Mouse (Mus musculus) cerebellum, adult 8-10 months (tissue): ENCODE measurements at regions not wholly inside any gene's neighbourhood (a gene's known extent, or its start where the extent isn't known, plus 50 kb on each side); places are given as distances from the start of the nearest gene placed in this dataset.

Experiments used
- DNase-seq: peaks from one replicate; pipeline ENCODE4 v3.0.0; 2022

DNA sequence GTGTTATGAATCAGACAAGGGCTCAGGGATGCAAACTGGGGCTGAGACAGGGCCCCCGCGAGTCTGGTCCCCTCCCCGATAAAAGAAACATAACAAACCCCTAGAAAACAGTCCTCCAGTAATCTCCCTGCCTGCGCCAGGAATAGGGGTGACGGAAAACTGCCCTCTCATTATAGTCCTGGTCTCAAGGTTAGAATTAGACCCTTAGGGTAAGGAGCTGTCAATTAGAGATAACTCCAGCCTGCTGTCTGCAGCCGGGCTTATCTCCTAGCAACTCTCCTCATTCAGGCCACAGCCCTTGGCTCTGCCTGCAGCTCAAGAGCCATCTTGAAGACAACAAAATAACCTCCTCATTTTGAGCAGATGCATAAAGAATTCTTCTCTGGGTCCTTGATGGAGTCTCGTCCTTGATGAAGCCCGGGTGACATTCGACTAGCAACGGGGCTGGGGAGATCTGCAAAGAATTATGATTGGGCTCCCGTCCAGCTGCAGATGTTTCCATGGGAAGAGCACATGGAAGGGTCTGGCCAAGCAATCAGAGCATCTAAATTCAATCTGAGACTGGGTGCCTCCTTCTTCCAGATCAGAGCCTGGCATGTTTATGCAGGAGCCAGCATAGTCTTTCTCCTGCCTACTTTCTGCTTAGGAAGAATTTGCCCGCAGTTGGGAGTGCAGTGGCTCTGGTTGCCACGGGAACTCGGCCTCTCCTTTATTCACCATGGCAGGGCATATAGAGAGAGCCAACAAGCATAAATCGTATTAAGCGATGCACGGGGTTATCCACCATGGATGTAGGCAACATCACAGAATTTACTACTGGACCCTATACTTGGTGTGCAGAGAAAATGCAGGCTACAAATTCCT lies 281.2 kb downstream of the Sox11 start:
- DNase-seq, result no peak

DNA sequence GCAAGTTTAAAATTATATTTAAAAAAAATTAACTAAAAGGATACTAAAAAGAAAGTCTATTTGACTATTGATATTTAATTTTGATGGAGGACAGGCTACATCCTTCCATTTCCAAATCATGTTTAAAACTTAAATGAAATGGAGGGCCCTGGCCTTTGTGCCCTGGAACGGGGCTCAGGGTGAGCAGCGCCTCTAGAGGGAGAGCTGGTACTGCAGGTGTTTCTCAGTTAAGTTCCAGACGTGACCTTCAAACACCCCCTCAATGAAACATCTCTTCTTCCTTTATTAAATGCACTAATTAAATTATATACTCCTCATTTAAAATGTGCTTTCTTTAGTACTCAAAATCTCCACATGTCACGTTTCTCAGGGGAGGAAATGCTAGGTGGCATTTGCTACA lies 282.5 kb downstream of the Sox11 start:
- DNase-seq, result no peak

DNA sequence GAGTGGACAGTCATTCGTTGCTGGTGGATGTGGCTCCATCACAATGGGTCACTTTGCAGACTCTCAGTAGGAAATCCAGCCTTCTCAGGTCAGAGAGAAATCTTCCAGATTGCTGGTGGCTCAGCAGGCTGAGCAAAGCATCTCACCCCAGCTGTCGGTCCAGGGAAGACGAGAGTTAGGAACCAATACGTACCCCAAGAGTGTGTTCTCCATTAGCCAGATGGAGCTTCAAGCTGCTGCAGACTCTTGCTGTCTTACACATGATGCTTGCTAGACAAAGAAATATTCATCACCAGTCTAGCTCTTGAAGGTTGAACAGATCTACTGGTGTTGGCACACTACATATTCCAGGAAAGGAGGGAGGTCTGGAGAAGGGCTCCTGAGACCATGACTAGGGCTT lies 288.0 kb downstream of the Sox11 start:
- DNase-seq, result no peak

DNA sequence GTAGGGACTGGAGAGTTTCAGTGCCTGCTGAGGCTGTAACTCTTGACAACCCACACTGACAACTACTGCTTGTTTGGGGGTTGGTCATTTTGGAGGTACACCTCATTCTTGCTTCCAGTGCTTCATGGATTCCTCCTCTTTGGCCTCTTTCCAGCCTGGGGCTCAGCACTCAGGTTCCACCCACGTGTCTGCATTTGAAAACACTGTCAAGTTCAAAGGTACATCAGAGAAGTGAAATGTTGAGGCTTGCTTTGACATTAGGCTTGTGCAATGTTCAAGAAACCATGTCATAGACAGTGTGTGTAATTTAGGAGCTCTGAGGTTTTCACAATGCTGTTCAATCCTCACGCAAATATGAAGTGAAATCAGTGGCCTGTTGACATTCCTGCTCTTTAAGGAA lies 304.5 kb downstream of the Sox11 start:
- no peak for DNase-seq

DNA sequence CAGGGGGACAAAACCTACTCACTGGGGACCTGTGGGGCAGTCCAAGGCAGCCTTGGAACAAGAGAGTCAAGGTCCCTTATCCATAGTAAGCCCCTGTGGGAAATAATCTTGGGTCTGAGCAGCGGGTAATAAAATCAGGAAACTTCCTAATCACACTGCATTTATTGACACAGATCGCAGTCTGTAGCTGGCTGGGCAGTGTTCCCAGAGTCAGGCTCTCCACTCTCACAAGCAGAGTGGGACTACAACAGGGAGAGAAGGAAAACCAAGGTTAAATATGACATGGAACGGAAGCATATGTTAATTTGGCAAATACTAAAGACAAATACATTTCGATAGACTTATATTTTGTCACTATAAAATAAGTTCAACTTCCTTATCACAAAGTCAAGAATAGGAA lies 322.6 kb downstream of the Sox11 start:
- DNase-seq, result no peak

DNA sequence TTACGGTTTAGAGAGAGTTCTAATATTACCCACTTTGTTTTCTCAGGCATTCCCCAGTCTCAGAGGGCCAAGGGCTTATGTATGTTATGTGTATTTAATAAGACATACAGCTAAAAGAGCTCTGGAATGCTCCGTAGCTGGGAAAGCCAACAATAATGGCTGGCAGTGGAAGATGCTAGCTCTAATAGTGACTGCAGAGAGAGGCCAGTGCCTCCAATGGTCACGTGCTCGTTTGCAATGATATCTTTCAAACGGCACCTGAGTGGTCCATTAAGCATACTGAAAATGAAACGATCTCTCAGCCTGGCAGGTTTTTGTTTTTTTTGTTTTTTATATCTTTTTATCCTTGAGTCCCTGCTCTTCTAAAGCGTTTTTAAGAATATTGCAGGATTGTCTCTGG lies 324.0 kb downstream of the Sox11 start:
- no peak for DNase-seq

DNA sequence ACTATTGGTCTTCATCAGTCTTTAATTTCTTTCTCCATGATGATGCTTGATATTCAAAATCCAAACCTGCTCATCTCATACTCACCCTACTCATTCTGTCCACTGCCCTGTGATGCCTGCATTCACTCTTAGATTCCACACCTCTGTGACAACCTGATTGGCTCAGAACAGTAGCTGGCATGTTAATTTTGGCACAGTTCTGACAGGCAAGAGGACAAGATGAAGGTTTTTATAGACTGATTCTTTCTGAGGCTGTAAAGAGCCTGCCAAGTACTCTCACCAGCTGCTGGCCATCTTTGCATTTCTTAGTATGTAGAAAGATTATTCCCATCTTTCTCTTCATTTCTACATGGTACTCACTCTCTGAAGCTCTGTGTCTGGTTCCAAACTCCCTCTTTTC lies 343.1 kb downstream of the Sox11 start:
- DNase-seq, result no peak

DNA sequence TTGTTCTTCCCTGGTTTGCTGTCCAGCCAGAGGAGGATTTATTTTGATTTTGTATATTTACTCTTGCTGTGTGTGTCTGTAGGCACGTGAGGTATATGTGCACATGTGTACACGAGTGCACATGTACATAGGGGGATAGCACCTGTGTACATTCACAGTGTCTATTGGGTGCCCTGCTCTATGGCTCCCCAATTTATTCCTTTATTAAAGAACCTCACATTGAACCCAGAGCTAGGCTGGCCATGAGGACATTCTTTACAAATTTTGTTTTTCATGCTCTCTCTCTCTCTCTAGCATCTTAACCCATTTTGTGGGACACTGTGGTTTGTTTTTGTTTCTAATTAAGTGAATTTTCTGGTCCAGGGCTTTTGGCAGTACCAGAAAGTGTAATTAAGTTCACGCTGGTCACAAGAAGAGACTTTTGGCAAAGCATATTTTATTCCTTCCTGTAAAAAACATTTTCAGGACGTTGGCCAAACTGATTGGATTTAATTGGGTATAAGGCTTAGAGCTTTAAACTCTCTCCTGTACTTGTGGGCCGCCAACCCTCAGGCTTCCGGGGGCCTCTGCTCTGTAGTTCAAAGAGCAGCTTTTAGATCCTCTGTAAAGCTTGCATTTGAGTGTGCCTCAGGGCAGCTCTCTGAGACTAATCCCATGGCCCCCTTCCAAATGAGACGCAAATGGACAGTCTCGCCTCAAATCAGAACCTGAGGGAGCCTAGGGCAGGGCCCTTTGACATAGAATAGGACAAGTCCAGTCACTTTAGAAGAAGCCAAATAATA lies 365.9 kb downstream of the Sox11 start:
- DNase-seq, result peak; percentile 2

DNA sequence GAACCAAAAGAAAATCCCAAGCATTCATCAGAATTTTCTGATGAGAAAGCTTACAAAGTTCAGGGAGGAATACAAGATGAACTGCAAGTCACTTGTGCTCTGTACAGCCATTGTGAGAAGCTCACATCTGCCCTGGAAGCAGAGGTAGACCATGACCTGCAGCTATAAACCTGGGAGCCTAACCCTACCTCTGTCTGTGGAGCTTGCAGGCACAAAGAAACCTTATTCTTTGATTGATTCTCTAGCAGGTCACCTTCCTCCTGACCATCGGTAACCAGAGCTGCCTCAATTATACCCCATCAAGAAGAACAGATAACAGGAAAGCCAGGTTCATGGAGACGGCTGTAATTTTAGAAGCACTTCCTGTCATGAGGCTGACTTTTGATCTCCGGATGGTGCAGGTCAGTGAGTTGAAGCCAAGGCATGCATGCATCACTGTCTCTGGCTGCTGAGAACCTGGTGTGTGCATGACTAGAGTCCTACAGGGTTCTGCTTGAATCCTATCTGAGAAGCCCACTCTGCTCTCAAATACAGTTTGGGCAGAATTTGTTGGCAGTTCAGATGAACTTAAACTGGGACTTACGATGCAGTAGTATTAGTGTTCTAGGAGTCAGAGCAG lies 369.8 kb downstream of the Sox11 start:
- no peak for DNase-seq

DNA sequence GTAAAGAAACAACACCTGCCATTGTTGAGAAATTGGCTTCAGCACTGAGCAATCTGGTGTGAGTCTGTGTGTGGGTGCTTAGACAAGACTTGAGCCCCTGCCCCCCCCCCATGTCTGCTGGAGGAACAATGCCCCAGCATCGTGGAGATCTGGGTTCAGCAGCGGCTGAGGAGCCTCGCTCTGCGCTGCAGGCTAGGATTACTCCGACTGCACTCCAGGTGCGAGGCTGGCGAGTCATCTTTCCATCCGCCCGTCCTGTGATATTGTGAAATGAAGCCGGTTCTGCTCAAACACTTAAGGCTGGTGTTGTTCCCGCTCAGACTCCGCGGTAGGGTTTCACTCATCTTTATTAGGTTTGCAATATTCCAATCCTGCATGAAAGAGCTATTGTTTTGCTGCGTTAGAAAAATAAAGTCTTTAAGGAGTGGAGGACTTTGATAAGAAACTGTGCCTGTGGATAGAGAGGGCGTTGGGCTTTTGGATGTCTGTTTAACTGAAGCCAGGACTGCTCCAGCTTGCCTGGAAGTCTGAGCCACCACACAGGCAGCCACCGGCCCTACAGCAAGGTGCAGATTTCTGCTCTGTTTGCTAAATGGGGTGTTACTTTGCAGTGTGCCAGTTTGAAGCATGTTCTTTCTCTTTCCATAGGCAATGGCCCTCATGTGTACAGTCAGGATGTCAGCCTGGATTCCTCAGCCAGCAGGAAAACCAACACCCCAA lies 375.2 kb downstream of the Sox11 start:
- no peak for DNase-seq

DNA sequence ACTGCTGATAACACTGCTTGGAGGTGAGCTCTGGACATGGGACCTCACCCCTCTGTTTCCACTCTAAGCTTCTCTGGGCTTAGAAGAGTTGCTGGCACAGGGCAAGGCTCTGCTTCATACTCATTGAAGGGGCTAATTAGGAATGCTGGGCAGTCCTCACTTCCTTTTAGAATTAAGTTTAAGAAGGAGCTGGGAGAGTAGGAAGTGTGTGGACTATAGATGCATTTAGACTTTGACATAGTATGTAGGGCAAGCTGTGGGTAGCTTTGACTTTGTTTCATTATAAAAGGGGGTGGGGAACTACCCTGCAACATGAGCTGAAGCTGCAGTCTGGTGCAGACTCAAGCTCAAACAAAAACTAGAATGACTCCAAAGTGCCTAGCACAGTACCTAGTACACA lies 378.5 kb downstream of the Sox11 start:
- DNase-seq, result no peak

DNA sequence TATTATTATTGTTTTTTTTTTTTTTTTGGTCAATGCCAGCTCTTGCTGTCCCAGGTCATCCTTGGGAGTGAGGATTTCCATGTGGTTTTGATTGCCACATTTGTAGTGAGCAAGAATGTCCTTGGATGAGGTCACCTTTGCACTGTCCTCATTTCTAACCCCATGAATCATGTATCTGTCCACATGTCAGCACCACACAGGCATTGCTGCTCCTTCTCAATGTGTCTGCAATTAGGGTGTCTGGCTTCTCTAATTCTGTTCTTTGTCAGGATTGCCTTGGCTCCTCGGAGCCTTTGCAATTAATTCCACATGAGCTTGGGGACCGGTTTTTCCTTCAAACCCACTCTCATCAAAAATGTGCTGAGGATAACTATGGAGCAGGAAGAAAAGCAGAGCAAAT lies 402.5 kb downstream of the Sox11 start:
- DNase-seq, result no peak

DNA sequence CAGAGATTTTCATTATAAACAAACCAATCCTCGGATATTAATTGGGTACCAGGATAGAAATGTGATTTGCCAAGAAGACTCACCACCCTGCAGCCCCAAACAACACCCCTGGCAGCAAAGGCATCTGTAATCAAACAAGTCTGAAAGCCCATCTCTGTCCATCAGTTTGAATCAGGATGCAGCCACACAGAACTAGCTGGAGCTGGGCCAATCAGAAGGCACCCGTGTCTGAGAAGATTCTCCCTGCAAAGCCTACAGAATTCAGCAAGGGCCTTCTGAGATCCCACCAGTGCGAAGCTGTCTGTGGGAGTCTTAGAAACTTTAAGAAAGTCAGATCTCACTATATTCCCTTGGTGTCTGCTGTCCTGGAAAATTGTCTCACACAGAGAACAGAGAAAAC lies 404.5 kb downstream of the Sox11 start:
- DNase-seq, result peak; percentile 7

DNA sequence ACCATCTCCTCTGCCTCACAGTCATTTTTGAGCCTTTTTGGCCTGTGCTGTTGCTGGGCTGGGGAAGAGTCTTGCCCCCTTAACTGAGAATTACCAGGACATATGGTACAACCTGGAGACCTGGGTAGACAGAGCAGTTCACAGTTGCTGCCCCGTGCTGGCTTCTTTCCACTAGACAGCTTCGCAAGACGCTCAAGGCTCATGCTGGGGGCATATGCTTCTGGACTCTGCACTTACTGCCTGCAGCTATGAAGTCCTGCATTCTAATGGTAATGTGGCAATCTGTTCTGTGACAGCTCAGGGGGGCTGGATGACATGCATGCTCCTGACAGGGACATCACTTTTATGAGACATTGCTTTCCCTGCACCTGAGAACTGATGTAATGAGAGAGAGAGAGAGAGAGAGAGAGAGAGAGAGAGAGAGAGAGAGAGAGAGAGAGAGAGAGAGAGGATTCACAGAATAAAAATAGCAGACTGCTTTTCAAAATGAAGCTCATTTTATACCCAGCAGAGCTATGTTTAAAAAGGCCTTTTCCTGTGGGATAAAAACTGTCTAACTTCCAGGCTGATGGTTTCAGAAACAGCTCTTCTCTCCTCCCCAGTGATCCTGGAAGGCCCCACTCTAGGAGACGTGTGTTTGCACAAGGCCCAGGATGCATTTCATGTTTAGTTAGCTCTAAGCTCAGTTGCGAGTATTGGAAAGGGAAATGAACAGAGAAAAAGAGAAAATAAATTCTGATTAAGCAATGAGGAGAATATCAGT lies 405.5 kb downstream of the Sox11 start:
- peak; percentile 75 for DNase-seq

DNA sequence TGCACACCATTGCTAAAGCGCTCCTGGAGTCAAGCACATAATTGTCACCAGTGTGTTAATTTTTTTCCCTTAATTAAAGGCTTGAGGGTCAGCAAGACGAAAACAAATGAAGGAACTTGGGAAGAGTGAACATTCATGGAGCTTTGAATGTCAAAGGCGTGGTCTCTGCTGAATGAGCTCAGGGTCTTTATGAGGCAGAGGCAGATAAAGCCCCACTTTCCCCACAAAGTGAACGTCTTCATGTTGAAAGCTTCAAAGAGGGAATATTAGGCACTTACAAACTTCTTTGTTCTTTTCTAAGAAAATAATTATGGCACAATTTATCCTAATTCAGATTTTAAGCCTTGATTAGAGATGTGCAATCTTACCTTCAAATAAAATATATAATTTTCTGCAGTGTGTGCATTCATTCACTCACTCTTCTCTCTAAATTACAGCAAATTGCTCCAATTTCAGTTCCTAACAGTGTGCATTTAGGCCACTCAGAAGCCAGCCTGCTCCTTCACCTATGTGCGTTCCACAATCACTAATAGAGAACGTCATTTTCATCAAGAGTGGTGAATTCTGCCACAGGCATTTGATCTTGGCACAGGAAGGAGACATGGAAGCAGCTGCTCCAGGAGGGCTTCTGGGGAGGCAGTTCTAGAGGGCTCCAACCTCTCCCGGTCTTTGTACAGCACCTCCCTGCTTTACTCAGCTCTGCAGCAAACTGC lies 412.1 kb downstream of the Sox11 start:
- no peak for DNase-seq

DNA sequence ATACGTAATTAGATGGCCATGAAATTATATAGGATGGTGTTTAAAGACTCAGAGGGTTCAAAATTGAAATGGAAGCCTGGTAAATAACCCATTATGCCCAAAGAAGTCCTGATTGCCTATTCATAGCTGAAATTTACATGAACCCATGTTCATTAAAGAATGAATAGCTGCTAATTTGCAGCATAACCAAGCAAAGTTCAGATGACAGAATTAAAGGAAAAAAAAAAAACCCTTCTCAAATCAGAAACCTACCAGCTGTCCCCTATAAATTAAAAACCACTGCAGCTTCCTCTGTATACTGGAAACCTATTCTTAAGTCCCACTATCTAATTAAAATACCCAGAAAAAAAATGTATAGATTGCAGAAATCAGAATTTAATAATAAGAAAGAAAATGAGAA lies 436.2 kb downstream of the Sox11 start:
- DNase-seq, result no peak

DNA sequence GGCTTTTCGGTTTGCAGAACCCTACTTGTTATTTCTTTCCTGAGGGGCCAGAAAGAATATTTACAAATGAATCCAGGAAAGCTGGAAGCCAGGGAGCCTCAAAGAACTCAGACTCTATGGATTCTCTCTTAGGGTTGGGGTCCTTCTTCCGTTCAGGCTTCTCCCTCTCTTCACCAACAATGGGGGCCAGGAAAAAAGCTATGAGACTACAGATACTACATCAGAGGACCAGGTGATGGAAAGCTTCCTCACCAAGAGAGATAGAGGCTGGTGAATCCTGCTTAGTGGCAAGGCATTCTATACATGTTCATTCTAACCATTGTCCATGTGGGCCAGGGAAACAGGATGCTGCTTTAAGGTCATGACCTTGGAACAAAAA lies 434.9 kb downstream of the Cmpk2 start:
- no peak for DNase-seq

DNA sequence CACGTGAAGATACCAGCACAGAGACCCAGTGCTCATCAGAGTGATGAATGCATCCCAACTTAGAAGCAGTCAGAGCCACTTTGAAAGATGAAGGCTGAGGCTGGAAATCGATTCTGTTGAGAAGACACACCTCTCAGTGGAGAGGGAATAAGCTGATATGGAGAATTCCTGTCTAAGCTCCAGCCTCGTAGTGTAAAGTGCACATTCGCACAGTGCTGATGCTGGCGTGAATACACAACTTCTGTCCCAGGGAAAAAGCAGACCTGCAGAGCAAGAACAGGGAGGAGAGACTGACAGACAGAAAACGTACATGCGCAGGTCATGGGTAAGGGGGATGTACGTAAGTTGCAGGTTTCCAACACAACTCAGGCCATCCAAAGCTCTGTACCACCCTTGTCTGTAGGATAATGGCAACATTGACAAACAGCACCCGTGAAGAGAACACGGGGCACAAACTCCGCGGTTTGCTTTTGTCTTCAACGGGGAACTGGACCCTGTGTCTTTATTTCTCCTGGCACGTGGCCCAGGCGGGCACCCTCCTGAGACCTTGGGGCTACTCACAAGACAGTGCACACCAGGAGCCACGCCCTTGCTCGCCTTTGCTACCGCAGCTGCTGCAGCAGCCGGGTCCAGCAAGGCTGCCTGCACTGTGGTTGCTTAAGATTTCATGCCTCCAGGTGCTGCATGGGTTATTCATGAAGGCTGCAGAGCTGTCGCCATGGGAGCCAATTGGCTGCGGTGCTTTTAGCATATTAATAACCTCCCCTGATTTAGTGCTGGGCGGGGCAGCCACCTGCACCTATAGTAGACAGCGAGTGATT lies 434.3 kb downstream of the Cmpk2 start:
- DNase-seq, result no peak

DNA sequence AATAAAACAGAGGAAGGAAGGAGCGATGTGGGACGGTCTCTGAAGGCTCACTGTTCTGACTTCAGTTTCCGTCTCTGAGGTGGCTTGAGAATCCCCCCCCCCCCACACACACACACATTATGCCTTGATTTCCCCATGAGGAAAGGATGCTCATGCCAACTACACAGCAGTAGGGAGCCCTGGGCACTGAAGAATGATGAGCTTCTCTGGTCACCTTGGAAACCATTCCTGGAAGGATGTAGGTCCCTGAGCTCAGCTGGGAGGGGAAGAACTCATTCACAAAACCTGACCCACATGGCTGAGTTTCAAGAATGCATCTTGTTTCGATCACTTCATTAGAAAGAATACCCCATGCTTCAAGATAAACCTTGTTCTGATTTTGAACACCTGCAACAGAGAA lies 422.2 kb downstream of the Cmpk2 start:
- no peak for DNase-seq

DNA sequence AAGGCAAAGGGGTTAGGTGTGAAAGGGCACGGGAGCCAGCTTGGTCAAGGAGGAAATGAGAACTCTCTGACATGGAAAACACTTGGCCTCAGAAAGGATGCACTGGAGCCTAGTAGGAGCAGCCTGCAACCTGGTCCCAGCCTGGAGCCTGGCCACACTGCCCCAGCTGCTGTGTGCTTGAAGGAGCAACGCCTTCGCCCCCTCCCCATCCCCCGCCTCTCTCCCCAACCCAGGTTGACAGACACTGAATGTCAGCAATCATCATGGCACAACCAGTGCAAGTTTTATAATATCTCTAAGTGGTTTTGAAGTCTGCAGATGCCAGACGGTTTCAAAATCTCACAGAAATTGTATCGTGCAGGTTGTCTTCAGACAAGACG lies 417.6 kb downstream of the Cmpk2 start:
- no peak for DNase-seq
